Mouse (Mus musculus) embryonic facial prominence, embryonic 10.5 days (tissue): Measurements from ENCODE around the gene Ak7. TPM values are rescaled to one million over a fixed set of nuclear protein-coding genes. Genes with fewer than 3 reads are reported as not detected.

Source experiments
- DNase-seq: peaks from one replicate; pipeline ENCODE4 v3.0.0-alpha.2; 2017; ENCODE audit warnings: low spot score
- H3K27ac ChIP-seq: fragments of 300-500 bp; sonication (generic); replicated peaks from 2 replicates; pipeline ENCODE4 v1.5.1; 2016; ENCODE audit warnings: mild to moderate bottlenecking
- H3K27me3 ChIP-seq: fragments of 300-500 bp; sonication (generic); replicated peaks from 2 replicates; pipeline ENCODE4 v1.6.1; 2016; ENCODE audit warnings: low read depth, mild to moderate bottlenecking; ENCODE audit not compliant: poor library complexity, severe bottlenecking
- H3K36me3 ChIP-seq: fragments of 300-500 bp; sonication (generic); replicated peaks from 2 replicates; pipeline ENCODE4 v1.6.1; 2016; ENCODE audit warnings: mild to moderate bottlenecking, moderate library complexity
- H3K4me1 ChIP-seq: fragments of 300-500 bp; sonication (generic); 2 replicates; pipeline ENCODE4 v1.6.1; 2016
- H3K4me3 ChIP-seq: fragments of 300-500 bp; sonication (generic); 2 replicates; pipeline ENCODE4 v1.5.1; 2016; ENCODE audit warnings: mild to moderate bottlenecking, moderate library complexity
- H3K9me3 ChIP-seq: fragments of 300-500 bp; sonication (generic); 2 replicates; pipeline ENCODE4 v1.6.1; 2016; ENCODE audit warnings: mild to moderate bottlenecking
- WGBS: fragments of 180-500 bp; shearing (Covaris S2); methylation state at CpG from one replicate; pipeline ENCODE4 v1.1.7; 2016; 5-methylcytosine and 5-hydroxymethylcytosine counted together
- polyA plus RNA-seq: library from polyadenylated mRNA; unstranded; fragments of >200 nt; fragmentation: Nextera tagmentation; extraction: Ambion mirVana; gene quantifications from 2 replicates; pipeline ENCODE4 v1.2.1, GENCODE M21; 2016

The Ak7 gene
- polyA plus RNA-seq, 1 experiment from 2014 or later, result 0.15 TPM

DNA sequence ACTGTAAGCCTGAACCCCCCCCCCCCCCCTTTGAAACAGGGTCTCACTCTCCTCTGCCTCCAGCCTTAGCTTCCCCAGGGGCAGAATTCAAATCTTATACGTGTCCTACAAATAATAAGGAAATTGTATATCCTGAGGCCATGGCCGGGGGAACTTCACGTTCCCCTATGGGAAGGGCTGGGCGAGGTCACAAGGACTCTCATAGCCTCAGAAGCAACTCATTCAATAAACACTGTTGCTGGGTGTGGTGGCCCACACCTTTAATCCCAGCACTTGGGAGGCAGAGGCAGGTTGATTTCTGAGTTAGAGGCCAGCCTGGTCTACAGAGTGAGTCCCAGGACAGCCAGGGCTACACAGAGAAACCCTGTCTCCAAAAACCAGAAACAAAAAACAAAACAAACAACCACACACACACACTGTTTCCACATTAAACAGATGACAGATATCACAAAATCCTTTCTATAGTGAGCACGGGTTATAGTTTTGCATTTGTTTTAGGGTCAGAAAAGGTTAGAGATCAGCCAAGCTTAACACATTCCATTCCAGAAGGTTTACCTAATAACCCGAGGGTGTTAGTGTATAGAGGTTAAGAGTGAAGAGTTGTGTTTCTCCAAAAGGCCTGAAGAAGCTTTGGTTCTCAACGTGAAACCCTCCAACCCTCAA, 29.6 kb downstream of the Ak7 start:
- no peak for DNase-seq
- H3K27ac ChIP-seq, result peak overlapping the region; percentile 27; the same call in 1 of the 2 replicates
- peaks cover 5% of the 10 kb centered on the region; the same call in 1 of the 2 replicates for H3K4me1 ChIP-seq
- no peaks in the 10 kb centered on the region for H3K36me3 ChIP-seq
- H3K4me3 ChIP-seq, result no peak overlapping the region
- no peaks in the 10 kb centered on the region for H3K27me3 ChIP-seq
- 66% methylated on average over 7 of the region's 7 CpGs for WGBS
- no peaks in the 10 kb centered on the region for H3K9me3 ChIP-seq

DNA sequence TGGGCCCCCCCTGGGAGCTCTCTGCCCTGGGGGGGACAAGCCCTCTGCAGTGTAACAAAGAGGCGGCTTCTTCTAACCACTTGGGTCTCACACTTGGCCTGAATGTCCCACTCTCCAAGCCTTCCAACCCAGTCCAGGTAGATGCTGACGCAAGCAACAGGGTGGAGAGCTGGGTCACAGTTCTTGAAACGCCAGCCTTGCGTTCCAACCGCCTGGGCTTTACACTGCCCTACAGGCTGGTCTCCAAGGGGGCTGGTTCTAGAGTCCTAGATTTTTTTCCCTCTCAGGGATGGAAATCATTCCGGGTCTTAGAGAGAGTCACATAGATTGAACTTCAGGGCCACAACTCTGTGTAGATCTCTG, 30.1 kb downstream of the Ak7 start:
- 91% methylated on average over 6 of the region's 6 CpGs for WGBS

DNA sequence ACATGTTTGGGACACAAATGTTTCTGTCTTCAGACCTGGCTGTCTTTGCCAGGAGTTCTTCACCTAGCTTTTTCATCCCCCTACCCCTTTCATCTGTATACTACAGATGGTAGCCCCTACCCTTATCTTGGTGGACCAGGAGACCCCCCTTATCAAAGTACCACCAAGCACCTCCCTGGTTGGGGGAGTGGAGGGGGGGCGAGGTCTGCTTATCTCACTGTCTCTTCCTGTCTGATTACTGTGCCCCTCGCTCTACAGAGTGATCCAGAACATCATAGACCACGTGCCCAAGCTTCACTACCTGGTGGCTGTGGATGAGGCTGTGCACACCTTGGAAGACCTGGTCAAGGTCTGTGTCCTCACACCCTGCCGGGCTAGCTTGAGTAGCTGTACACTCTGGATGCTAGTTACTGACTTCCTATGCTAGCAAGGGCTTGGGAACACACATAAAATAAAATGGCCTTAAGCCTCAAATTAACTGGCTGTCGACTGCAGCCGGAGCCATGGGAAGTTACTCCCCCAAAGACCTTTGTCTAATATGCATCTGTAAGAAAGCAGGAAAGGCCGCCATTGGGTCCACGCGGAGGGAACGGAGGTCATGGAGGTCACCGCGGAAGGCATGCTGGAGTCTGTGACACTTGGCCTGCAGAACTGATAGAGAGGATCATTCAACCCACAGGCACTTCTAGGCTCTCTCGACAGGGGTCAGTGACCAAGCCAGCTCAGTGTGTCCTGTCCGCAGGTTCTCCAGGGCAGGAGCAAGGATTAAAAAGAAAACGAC, 32.7 kb downstream of the Ak7 start:
- 74% methylated on average over 15 of the region's 15 CpGs for WGBS
- Histone ChIP-seq H3K4me1 (peaks cover 5% of the 10 kb centered on the region; the same call in 1 of the 2 replicates), H3K4me3 (no peak overlapping the region), H3K36me3 (no peaks in the 10 kb centered on the region), H3K27ac (no peak overlapping the region), H3K27me3 (no peaks in the 10 kb centered on the region), H3K9me3 (no peaks in the 10 kb centered on the region)
- no peak for DNase-seq

More for the DNA sequence above, 30.1 kb downstream of the Ak7 start:
- no peaks in the 10 kb centered on the region for H3K27me3 ChIP-seq
- H3K9me3 ChIP-seq, result no peaks in the 10 kb centered on the region
- DNase-seq, result no peak
- peak overlapping the region; percentile 27; the same call in 1 of the 2 replicates for H3K27ac ChIP-seq
- H3K4me3 ChIP-seq, result no peak overlapping the region
- no peaks in the 10 kb centered on the region for H3K36me3 ChIP-seq
- H3K4me1 ChIP-seq, result peaks cover 5% of the 10 kb centered on the region; the same call in 1 of the 2 replicates

DNA sequence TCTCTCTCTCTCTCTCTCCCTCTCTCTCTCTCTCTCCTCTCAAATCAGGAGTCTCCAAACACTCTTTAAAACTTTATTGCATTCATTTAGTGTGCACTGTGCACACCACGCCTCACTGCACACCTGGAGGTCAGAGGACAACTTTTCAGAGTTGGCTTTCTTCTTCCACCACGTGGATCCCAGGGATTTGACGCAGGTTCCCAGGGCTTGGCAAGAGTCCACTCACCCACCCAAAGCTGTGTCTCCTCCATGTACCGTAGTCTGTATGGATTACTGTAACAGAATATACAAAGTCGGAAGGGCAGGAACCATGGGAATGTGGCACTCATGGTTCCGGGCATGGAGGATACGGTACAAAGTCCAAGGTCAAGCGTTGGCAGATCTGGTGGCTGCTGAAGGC, 33.9 kb downstream of the Ak7 start:
- H3K36me3 ChIP-seq, result no peaks in the 10 kb centered on the region
- H3K27ac ChIP-seq, result no peak overlapping the region
- peaks cover 3% of the 10 kb centered on the region; the same call in 1 of the 2 replicates for H3K4me1 ChIP-seq
- no peaks in the 10 kb centered on the region for H3K27me3 ChIP-seq
- H3K4me3 ChIP-seq, result no peak overlapping the region
- DNase-seq, result no peak
- 94% methylated on average over 8 of the region's 8 CpGs for WGBS
- no peaks in the 10 kb centered on the region for H3K9me3 ChIP-seq

DNA sequence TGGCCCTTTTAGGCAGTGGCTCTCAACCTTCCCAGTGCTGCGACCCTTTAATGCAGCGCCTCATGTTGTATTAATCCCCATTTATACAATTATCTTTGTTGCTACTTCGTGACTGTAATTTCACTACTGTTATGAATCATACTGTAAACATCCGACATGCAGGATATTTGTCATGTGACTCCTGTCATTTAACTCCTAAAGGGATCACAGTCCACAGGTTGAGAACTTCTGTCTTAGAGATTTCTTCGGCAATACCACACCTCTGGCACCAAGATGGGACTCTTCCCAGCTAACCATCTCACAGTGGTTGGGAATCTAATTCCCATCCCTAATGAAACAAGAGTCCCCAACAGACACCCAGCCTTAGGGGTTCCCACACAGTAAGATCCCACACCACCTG, 42.3 kb downstream of the Ak7 start:
- no peaks in the 10 kb centered on the region for H3K4me1 ChIP-seq
- no peak for DNase-seq
- no peaks in the 10 kb centered on the region for H3K27me3 ChIP-seq
- no peak overlapping the region for H3K4me3 ChIP-seq
- H3K36me3 ChIP-seq, result no peaks in the 10 kb centered on the region
- 89% methylated on average over 5 of the region's 5 CpGs for WGBS
- H3K27ac ChIP-seq, result no peak overlapping the region
- H3K9me3 ChIP-seq, result no peaks in the 10 kb centered on the region

DNA sequence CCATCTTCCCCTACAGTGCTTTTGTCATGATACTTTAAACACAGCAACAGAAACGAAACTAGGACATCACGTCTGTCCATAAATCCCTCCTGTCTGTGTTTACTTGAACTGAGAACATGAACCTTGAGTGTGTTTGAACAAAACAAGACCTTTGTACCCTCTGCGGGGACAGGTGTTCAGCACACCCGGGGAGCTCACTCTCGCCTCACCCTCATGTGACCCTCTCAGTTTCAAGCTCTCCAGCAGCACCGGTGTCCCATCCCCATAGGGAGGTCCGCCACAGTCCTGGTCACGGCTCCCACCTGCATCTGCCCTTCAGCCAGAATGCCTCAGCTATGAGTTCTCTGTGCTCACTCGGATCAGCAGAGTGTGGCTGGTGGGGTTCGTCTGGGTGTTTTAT, 48.0 kb downstream of the Ak7 start:
- peaks cover 13% of the 10 kb centered on the region for H3K4me1 ChIP-seq
- H3K4me3 ChIP-seq, result no peak overlapping the region
- WGBS, result 90% methylated on average over 10 of the region's 10 CpGs
- no peaks in the 10 kb centered on the region; the same call in 1 of the 2 replicates for H3K9me3 ChIP-seq
- no peak overlapping the region for H3K27ac ChIP-seq
- no peaks in the 10 kb centered on the region for H3K36me3 ChIP-seq
- H3K27me3 ChIP-seq, result no peaks in the 10 kb centered on the region
- DNase-seq, result no peak

DNA sequence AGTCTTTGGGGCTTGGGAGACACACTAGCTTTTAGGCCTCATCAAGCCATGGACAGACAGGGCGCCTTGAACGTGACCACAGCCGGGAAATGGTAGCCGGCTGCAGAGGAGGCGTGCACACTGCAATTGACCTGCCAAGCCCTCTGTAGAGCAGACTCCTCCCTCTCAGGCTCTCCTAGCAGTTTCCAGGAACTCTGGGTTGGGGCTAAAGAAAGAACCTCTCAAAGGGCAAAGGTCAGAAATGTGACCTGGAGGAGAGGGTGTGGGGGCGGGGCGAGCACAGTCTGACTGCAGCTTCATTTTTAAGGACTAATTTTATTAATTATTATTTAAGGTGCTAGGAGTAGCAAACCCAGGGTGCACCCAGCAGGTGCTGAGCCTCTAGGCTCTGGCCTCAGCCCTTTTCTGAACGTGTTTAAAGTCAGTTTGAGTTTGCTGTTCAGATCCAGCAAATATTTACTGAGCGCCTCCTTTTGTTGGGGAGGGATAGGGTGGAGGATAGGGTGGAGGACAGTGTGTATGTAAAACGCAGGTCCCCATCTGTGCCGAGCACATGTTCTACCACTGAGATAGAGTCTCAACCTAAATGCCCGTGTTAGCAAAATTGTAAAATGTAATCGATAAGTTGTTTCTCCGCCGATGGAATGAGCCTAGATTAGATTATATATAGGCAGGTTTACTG, 52.2 kb downstream of the Ak7 start:
- Histone ChIP-seq H3K4me3 (no peak overlapping the region), H3K27me3 (no peaks in the 10 kb centered on the region), H3K36me3 (no peaks in the 10 kb centered on the region), H3K9me3 (no peaks in the 10 kb centered on the region; the same call in 1 of the 2 replicates), H3K4me1 (peaks cover 16% of the 10 kb centered on the region), H3K27ac (peak overlapping the region; percentile 41; the same call in 1 of the 2 replicates)
- peak; percentile 51 for DNase-seq
- 33% methylated on average over 15 of the region's 15 CpGs for WGBS

DNA sequence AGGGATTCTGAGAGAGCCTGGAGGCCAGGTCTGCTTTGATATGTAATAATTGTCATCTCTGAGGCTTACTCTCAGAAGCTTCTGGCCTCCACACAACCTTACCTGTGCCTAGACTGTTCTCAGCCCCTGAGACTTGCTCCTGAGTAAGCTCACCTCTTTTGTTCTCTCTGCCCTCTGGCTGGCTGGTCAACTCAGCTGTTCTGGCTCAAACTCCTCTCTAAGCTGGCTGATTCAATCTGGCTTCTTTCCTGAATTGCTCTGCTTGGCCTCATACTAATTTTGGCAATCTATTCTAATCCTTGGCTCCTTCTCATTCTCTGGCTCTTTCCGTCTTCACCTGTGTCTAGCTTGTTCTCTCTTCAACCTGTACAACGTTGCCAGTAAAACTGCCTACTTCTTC, 53.1 kb downstream of the Ak7 start:
- no peak for DNase-seq
- Histone ChIP-seq H3K27me3 (no peaks in the 10 kb centered on the region), H3K4me3 (no peak overlapping the region), H3K36me3 (no peaks in the 10 kb centered on the region), H3K9me3 (no peaks in the 10 kb centered on the region; the same call in 1 of the 2 replicates), H3K27ac (peak overlapping the region; percentile 41; the same call in 1 of the 2 replicates), H3K4me1 (peaks cover 16% of the 10 kb centered on the region)
- WGBS, result 89% methylated on average over 2 of the region's 2 CpGs

DNA sequence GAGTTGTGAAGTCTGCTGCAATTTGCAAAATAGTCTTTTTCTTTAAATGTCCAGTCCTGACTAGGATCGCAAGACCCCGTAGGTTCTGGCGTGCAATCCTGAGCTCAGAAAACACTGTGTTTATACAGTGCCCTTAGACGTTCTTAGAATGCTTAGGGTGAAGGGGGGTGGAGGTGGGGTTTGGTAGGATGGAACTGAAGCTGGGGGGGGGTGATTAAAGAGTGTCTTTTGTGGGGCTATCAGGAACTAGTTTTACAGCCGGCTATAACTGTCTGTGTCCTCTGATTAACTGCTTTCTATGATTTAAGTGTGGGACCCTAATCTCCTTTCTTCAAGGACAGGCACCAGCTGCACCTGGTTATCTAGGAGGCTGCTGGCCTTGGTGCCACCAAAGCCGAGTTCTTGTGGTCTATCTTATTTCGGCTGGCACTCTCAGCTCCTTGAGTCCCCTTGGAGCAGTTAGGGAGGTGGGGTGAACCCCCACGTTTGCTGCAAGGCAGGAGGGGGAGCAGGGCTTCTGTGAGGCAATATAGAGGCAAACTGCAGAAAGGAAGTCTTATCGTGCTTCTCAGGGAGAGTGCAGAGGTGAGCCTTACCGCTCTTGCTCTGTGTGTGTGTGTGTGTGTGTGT, 54.2 kb downstream of the Ak7 start:
- Histone ChIP-seq H3K4me1 (peaks cover 16% of the 10 kb centered on the region), H3K27me3 (no peaks in the 10 kb centered on the region), H3K36me3 (no peaks in the 10 kb centered on the region), H3K27ac (no peak overlapping the region), H3K9me3 (no peaks in the 10 kb centered on the region), H3K4me3 (no peak overlapping the region)
- 66% methylated on average over 10 of the region's 10 CpGs for WGBS
- DNase-seq, result no peak

DNA sequence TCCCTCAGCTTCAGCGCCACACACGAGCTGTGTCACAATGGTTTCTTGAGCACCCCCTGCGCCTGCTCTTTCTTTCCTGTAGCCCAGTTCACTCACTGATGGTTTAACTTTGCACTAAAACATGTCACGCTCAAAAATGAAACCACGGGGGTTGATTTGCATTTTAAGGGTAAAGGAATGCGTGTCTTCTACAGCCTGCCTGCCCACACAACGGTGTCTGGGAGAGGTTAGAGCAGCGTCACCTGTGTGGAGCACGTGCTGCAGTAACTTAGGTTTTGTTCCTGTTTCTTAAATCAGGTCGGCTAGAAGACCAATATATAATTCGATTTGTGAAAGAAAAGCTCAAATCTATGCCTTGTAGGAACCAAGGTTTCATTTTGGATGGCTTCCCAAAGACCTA, 55.4 kb downstream of the Ak7 start:
- no peaks in the 10 kb centered on the region for H3K36me3 ChIP-seq
- H3K4me1 ChIP-seq, result peaks cover 16% of the 10 kb centered on the region
- H3K27ac ChIP-seq, result no peak overlapping the region
- DNase-seq, result no peak
- WGBS, result 81% methylated on average over 11 of the region's 11 CpGs
- no peaks in the 10 kb centered on the region for H3K9me3 ChIP-seq
- H3K27me3 ChIP-seq, result no peaks in the 10 kb centered on the region
- no peak overlapping the region for H3K4me3 ChIP-seq

DNA sequence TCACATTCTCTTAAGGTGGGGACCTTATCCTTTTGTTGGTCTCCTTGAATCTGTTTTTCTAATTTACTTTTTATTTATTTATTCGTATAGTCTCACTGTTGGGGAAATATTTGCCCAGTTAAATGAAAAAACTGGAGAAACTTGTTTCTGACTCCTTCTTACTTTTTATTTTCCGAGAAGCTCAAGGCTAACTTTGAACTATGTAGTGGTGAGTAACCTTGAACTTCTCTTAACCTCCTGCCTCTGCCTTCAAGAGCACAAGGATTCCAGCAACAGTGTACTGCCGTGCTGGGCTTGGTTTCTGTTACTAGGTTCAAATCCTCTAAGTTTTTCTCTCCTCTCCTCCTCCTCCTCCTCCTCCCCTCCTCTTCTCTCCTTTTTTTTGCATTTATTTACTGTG, 55.9 kb downstream of the Ak7 start:
- no peaks in the 10 kb centered on the region for H3K36me3 ChIP-seq
- H3K4me3 ChIP-seq, result no peak overlapping the region
- no peak overlapping the region for H3K27ac ChIP-seq
- H3K9me3 ChIP-seq, result no peaks in the 10 kb centered on the region
- 77% methylated on average over 3 of the region's 3 CpGs for WGBS
- DNase-seq, result no peak
- peaks cover 16% of the 10 kb centered on the region for H3K4me1 ChIP-seq
- H3K27me3 ChIP-seq, result no peaks in the 10 kb centered on the region

DNA sequence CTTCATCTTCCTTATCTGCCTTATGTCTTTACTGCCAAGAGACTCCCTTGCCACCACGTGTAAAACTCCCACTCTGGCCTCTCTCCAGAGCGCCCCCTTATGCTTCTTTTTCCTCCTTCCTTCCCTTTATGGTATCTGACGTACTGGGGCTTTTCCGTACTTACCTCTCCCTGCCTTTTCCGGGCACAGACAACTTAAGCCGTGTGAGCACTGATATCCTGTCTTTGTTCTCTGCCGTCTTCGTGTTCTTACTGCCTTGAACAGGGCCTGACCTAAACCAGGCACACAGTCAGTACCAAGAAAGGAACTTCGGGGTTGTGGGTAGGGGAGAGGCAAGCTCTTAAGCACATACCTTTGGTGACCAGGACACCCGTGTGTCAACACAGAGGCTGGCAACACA, 63.9 kb downstream of the Ak7 start:
- H3K4me1 ChIP-seq, result no peaks in the 10 kb centered on the region
- DNase-seq, result no peak
- H3K27me3 ChIP-seq, result no peaks in the 10 kb centered on the region
- H3K4me3 ChIP-seq, result no peak overlapping the region
- no peak overlapping the region for H3K27ac ChIP-seq
- H3K36me3 ChIP-seq, result no peaks in the 10 kb centered on the region
- WGBS, result 75% methylated on average over 10 of the region's 10 CpGs
- H3K9me3 ChIP-seq, result no peaks in the 10 kb centered on the region
